In genomic region chr17:31315993-31316392, GRCm38 (mm10) we compare ENCODE assay signal across 19 mouse cellular contexts. TPM values are rescaled to one million over a fixed set of nuclear protein-coding genes. Genes with fewer than 3 reads are reported as not detected.
DNase-seq lines count a peak whose midpoint lies in the region; ATAC-seq and TF ChIP-seq lines count a peak whose summit lies in the region.
"Had no signal": no experiment of that assay in that cellular context is flagged by ENCODE, and none has a peak within 500 bp of the region (broad histone marks: within the 10 kb centered on the region; RNA-seq: fewer than 3 reads in every experiment).

No protein-coding gene starts in this region.

- H3K9me3 ChIP-seq in heart, embryonic 14.5 days (ENCODE audit: control insufficient read depth, low read length): no peaks in the 10 kb centered on the region
- no peaks in the 10 kb centered on the region for H3K9me3 ChIP-seq in lung, embryonic 15.5 days
- H3K9me3 ChIP-seq in stomach, postnatal 0 days (ENCODE audit: control insufficient read depth, low read length): no peaks in the 10 kb centered on the region
- H3K9me3 ChIP-seq: embryonic facial prominence, embryonic 15.5 days; forebrain, embryonic 10.5 days; heart, embryonic 10.5 days; hindbrain, embryonic 13.5 days had no signal

- 0 out of 2 replicates have a peak, but pooled peaks cover 5% of the 10 kb centered on the region for H3K36me3 ChIP-seq in heart, embryonic 14.5 days (ENCODE audit: control insufficient read depth, insufficient read depth, low read length)
- no peaks in the 10 kb centered on the region for H3K36me3 ChIP-seq in lung, embryonic 15.5 days
- peaks cover 29% of the 10 kb centered on the region for H3K36me3 ChIP-seq in small intestine, adult 2 months (ENCODE audit: control insufficient read depth, insufficient read depth, low read length)
- no peaks in the 10 kb centered on the region for H3K36me3 ChIP-seq in stomach, postnatal 0 days (ENCODE audit: control insufficient read depth, insufficient read depth, low read length)
- H3K36me3 ChIP-seq: embryonic facial prominence, embryonic 15.5 days; forebrain, embryonic 10.5 days; heart, embryonic 10.5 days had no signal

- TF ChIP-seq EP300 in stomach, postnatal 0 days (optimal IDR thresholded peaks at IDR 0.05): no peak

- H3K4me3 ChIP-seq in heart, embryonic 14.5 days (ENCODE audit: control insufficient read depth in 1 of 2, insufficient read depth in 1 of 2, low read depth in 1 of 2, low read length in 2 of 2): no peak overlapping the region
- no peak overlapping the region for H3K4me3 ChIP-seq in lung, embryonic 15.5 days
- H3K4me3 ChIP-seq in small intestine, adult 2 months (ENCODE audit: low read depth, low read length): no peak overlapping the region
- H3K4me3 ChIP-seq in stomach, postnatal 0 days (ENCODE audit: low read depth, low read length): no peak overlapping the region
- H3K4me3 ChIP-seq: embryonic facial prominence, embryonic 15.5 days; erythroblast, embryonic 14.5 days; gastrocnemius, adult 2 months; heart, embryonic 10.5 days; hindbrain, embryonic 13.5 days had no signal

- peak overlapping the region; percentile 69; a peak in 3 of 4 replicates for H3K27ac ChIP-seq in heart, embryonic 14.5 days (replicated peaks in 1 of 2; ENCODE audit: control insufficient read depth in 1 of 2, insufficient read depth in 1 of 2, low read depth in 2 of 2, low read length in 2 of 2)
- H3K27ac ChIP-seq in lung, embryonic 15.5 days: 0 out of 2 replicates have a peak overlapping the region, but pooled peaks have one; percentile 37
- peak overlapping the region; percentile 99 for H3K27ac ChIP-seq in small intestine, adult 2 months (ENCODE audit: insufficient read depth, low read depth, low read length)
- H3K27ac ChIP-seq in stomach, postnatal 0 days (replicated peaks): peak overlapping the region; percentile 78
- H3K27ac ChIP-seq: embryonic facial prominence, embryonic 15.5 days; gastrocnemius, adult 2 months had no signal

- 48% methylated on average over 6 of the region's 6 CpGs for WGBS in heart, embryonic 14.5 days
- WGBS in lung, embryonic 15.5 days: 53% methylated on average over 6 of the region's 6 CpGs
- WGBS in small intestine, adult 2 months: 32% methylated on average over 6 of the region's 6 CpGs
- 58% methylated on average over 6 of the region's 6 CpGs for WGBS in stomach, postnatal 0 days

- H3K4me1 ChIP-seq in heart, embryonic 14.5 days (ENCODE audit: control insufficient read depth in 2 of 2, insufficient read depth in 2 of 2, low read length in 2 of 2): peaks cover 12 to 15% of the 10 kb centered on the region in 2 experiments
- peaks cover 31% of the 10 kb centered on the region for H3K4me1 ChIP-seq in lung, embryonic 15.5 days
- peaks cover 35% of the 10 kb centered on the region for H3K4me1 ChIP-seq in small intestine, adult 2 months (ENCODE audit: control insufficient read depth, insufficient read depth, insufficient read length, low read length)
- 0 out of 2 replicates have a peak, but pooled peaks cover 3% of the 10 kb centered on the region for H3K4me1 ChIP-seq in stomach, postnatal 0 days (replicated peaks; ENCODE audit: control insufficient read depth, insufficient read depth)

- no peak for DNase-seq in heart, adult 11 months
- DNase-seq in lung, postnatal 25 days (ENCODE audit: low spot score): no peak
- DNase-seq in stomach, postnatal 0 days (ENCODE audit: low spot score): peak; percentile 50
- no peak for DNase-seq in thymus, postnatal 25 days
- DNase-seq: adrenal gland, postnatal 10 days; cerebellum, adult 11 months; cerebellum, adult 8-10 months; cerebellum, postnatal 14 days; gastrocnemius, adult 2 months; gastrocnemius, postnatal 25 days had no signal

- H3K27me3 ChIP-seq in heart, embryonic 14.5 days (ENCODE audit: control insufficient read depth, insufficient read depth, low read length): no peaks in the 10 kb centered on the region
- H3K27me3 ChIP-seq in lung, embryonic 15.5 days: no peaks in the 10 kb centered on the region
- no peaks in the 10 kb centered on the region for H3K27me3 ChIP-seq in small intestine, adult 2 months (ENCODE audit: control insufficient read depth, insufficient read depth, low read length)
- no peaks in the 10 kb centered on the region for H3K27me3 ChIP-seq in stomach, postnatal 0 days (ENCODE audit: control insufficient read depth, insufficient read depth, low read length)
- H3K27me3 ChIP-seq: embryonic facial prominence, embryonic 15.5 days; hindbrain, embryonic 13.5 days had no signal

- no peak overlapping the region for H3K4me2 ChIP-seq in heart, embryonic 14.5 days (ENCODE audit: low read length)
- H3K4me2 ChIP-seq in lung, embryonic 15.5 days: no peak overlapping the region
- no peak overlapping the region for H3K4me2 ChIP-seq in stomach, postnatal 0 days (replicated peaks; ENCODE audit: low read depth)
- H3K4me2 ChIP-seq: embryonic facial prominence, embryonic 15.5 days; hindbrain, embryonic 13.5 days had no signal

- TF ChIP-seq POLR2A in small intestine, adult 2 months (IDR thresholded peaks at IDR 0.05; ENCODE audit: low read depth, low read length): no peak

- no peak overlapping the region for H3K9ac ChIP-seq in heart, embryonic 14.5 days (ENCODE audit: low read length)
- H3K9ac ChIP-seq in lung, embryonic 15.5 days: no peak overlapping the region
- no peak overlapping the region for H3K9ac ChIP-seq in stomach, postnatal 0 days (ENCODE audit: low read length)
- H3K9ac ChIP-seq: embryonic facial prominence, embryonic 15.5 days; hindbrain, embryonic 13.5 days had no signal

- no peak for ATAC-seq in heart, embryonic 14.5 days (ENCODE audit: insufficient number of reproducible peaks, insufficient read depth, low FRiP score, low read depth)
- no peak for ATAC-seq in lung, embryonic 15.5 days (ENCODE audit: borderline replicate concordance, extremely low read depth, low FRiP score, low TSS enrichment)
- no peak for ATAC-seq in stomach, postnatal 0 days (ENCODE audit: low FRiP score, low TSS enrichment)
- ATAC-seq: forebrain, embryonic 14.5 days had no signal

- TF ChIP-seq CTCF in small intestine, adult 2 months (IDR thresholded peaks at IDR 0.05; ENCODE audit: extremely low read depth, insufficient read length, insufficient replicate concordance, low read depth, low read length): no peak
- no peak for TF ChIP-seq CTCF in stomach, postnatal 0 days (IDR thresholded peaks at IDR 0.05; ENCODE audit: low read depth)

RNA-seq across cellular contexts. Expression of gene Slc37a1, which starts 29.4 kb away (rescaled TPM):
- 8.0 and 9.1 TPM in 2 replicates for polyA plus RNA-seq in heart, embryonic 14.5 days (2014; fragmentation: Nextera tagmentation; extraction: Ambion mirVana)
- polyA plus RNA-seq in lung, embryonic 15.5 days (2015; fragmentation: Nextera tagmentation; extraction: Ambion mirVana): 7.6 and 9.2 TPM in 2 replicates
- polyA plus RNA-seq in small intestine, adult 2 months (2012; rRNA removed): 68.2 and 145 TPM in 2 replicates
- 14.7 and 16.6 TPM in 2 replicates for polyA plus RNA-seq in stomach, postnatal 0 days (2015; fragmentation: Nextera tagmentation; extraction: Ambion mirVana)

RNA-seq across cellular contexts. Expression of gene Rsph1, which starts 38.8 kb away (rescaled TPM):
- 1.3 and 1.8 TPM in 2 replicates for polyA plus RNA-seq in heart, embryonic 14.5 days (2014; fragmentation: Nextera tagmentation; extraction: Ambion mirVana)
- polyA plus RNA-seq in lung, embryonic 15.5 days (2015; fragmentation: Nextera tagmentation; extraction: Ambion mirVana): 8.1 and 8.2 TPM in 2 replicates
- polyA plus RNA-seq in small intestine, adult 2 months (2012; rRNA removed): 0.46 TPM in 1 of 2 replicates, not detected in the other
- 0.87 and 0.99 TPM in 2 replicates for polyA plus RNA-seq in stomach, postnatal 0 days (2015; fragmentation: Nextera tagmentation; extraction: Ambion mirVana)
- polyA plus RNA-seq: erythroblast, embryonic 14.5 days had no signal

Comparison
In these comparisons a context has a peak if more than half of its experiments do, and no peak if none do; other contexts are left out.
1. H3K27ac ChIP-seq: peak in every context shown above with its lines; median percentile 99 in small intestine, adult 2 months; 78 in stomach, postnatal 0 days; 69 in heart, embryonic 14.5 days; 37 in lung, embryonic 15.5 days.